ENCODE assay signal across 9 mouse cellular contexts in the genomic region with DNA sequence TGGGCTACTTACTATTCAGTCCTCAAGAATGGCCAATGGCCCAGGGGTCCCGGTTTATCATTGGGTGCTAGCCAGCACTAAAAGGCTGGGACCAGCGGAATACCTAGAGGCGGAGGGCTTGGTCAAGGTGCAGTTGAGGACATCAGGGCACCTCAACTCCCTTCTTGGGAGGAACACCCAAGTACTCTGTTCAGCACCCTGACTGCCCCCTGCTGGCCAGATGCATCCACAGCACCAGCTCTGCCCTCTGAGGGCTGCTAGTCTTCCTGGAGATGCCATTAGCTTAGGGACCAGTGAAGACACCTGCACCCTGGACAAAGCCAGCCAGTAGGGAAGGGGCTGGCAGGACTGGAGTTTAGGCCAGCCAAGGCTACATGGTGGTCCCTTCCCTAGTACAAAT. TPM values are rescaled to one million over a fixed set of nuclear protein-coding genes. Genes with fewer than 3 reads are reported as not detected.
DNase-seq lines count a peak whose midpoint lies in the region; ATAC-seq lines count a peak whose summit lies in the region.
"Had no signal": no experiment of that assay in that cellular context is flagged by ENCODE, and none has a peak within 500 bp of the region (broad histone marks: within the 10 kb centered on the region; RNA-seq: fewer than 3 reads in every experiment).

No protein-coding gene starts in this region.

- WGBS in hindbrain, embryonic 11.5 days = 67% methylated on average over 3 of the region's 3 CpGs

- no peaks in the 10 kb centered on the region; the same call in 1 of the 2 replicates for H3K4me1 ChIP-seq in hindbrain, embryonic 11.5 days (replicated peaks; ENCODE audit: control insufficient read depth, insufficient read depth, low read length)

- no peak for ATAC-seq in hindbrain, embryonic 11.5 days (ENCODE audit: low FRiP score)

- peaks cover 6% of the 10 kb centered on the region; the same call in 1 of the 2 replicates for H3K27me3 ChIP-seq in hindbrain, embryonic 11.5 days (ENCODE audit: control insufficient read depth, insufficient read depth, low read length)

- no peaks in the 10 kb centered on the region for H3K9me3 ChIP-seq in hindbrain, embryonic 11.5 days (ENCODE audit: control insufficient read depth, low read length)
- H3K9me3 ChIP-seq: megakaryocyte, embryonic 14.5 days had no signal

- H3K27ac ChIP-seq in hindbrain, embryonic 11.5 days (ENCODE audit: low read depth, low read length) = no peak overlapping the region

- no peak overlapping the region for H3K4me2 ChIP-seq in hindbrain, embryonic 11.5 days (replicated peaks; ENCODE audit: low read depth, low read length)

- DNase-seq in MN1 (ENCODE audit: low spot score) = peak; percentile 16
- peak; percentile 30 to 35 for DNase-seq in cerebellum, adult 18-20 months
- peak; percentile 78 for DNase-seq in forelimb bud, embryonic 11.5 days (ENCODE audit: low read depth, low spot score)
- DNase-seq in hindbrain, embryonic 11.5 days (ENCODE audit: low spot score) = peak; percentile 82
- DNase-seq in layer of hippocampus, postnatal 10 days (ENCODE audit: low spot score in 2 of 2) = peak; percentile 89 to 92
- DNase-seq in lung, postnatal 4 days = peak; percentile 83 to 85
- DNase-seq in right cerebral cortex, postnatal 36 days (ENCODE audit: low spot score in 2 of 2) = peak; percentile 80 to 81
- DNase-seq in urinary bladder, postnatal 36 days (ENCODE audit: low spot score in 2 of 2) = peak; percentile 75

- H3K9ac ChIP-seq in hindbrain, embryonic 11.5 days (ENCODE audit: low read depth, low read length) = no peak overlapping the region

- no peaks in the 10 kb centered on the region for H3K36me3 ChIP-seq in hindbrain, embryonic 11.5 days (ENCODE audit: control insufficient read depth, insufficient read depth, low read length)

- no peak overlapping the region for H3K4me3 ChIP-seq in hindbrain, embryonic 11.5 days (ENCODE audit: low read depth, low read length)
- H3K4me3 ChIP-seq: megakaryocyte, embryonic 14.5 days had no signal

RNA-seq across cellular contexts. Expression of a gene that starts 1.9 kb away (rescaled TPM):
- 4.1 and 6.0 TPM in 2 replicates for polyA plus RNA-seq in hindbrain, embryonic 11.5 days (2014; fragmentation: Nextera tagmentation; extraction: Ambion mirVana)
- 10 to 100 TPM; 56.9 to 60.9 TPM for total RNA-seq in layer of hippocampus, postnatal 10 days (2021)

Comparison
In these comparisons a context has a peak if more than half of its experiments do, and no peak if none do; other contexts are left out.
1. DNase-seq: peak in every context shown above with its lines; median percentile 90 in layer of hippocampus, postnatal 10 days; 84 in lung, postnatal 4 days; 82 in hindbrain, embryonic 11.5 days; 80 in right cerebral cortex, postnatal 36 days; 78 in forelimb bud, embryonic 11.5 days; 75 in urinary bladder, postnatal 36 days; 32 in cerebellum, adult 18-20 months; 16 in MN1.